Mouse (Mus musculus) Patski (cell line): ENCODE results near the gene P2ry6. TPM values are rescaled to one million over a fixed set of nuclear protein-coding genes. Genes with fewer than 3 reads are reported as not detected.

Source experiments
- ATAC-seq: fragments of 100-300 bp; one replicate; pipeline ENCODE4 v1.8.0; 2021
- CTCF ChIA-PET: fragments of 350-600 bp; sonication (Branson Sonifier 250); formaldehyde crosslinking; loops from one replicate; lab custom pipeline; 2022; ENCODE audit warnings: inconsistent platforms; lab: Charles Lee
- POLR2A ChIA-PET: fragments of 350-600 bp; sonication (Branson Sonifier 250); formaldehyde crosslinking; loops from one replicate; lab custom pipeline; 2022; ENCODE audit warnings: antibody characterized with exemption, inconsistent platforms; lab: Charles Lee
- DNase-seq: peaks from one replicate; pipeline ENCODE4 v3.0.0-alpha.2; 2011; ENCODE audit warnings: low read depth, low spot score
- H3K27me3 ChIP-seq: fragments of 371-371 bp; one replicate; pipeline ENCODE4 v1.5.1; 2021
- CTCF ChIP-seq: fragments of 100-300 bp; IDR thresholded peaks from one replicate; pipeline ENCODE4 v1.5.1; 2021
- in situ Hi-C: fragments of 300-500 bp; cut with MboI; formaldehyde crosslinking; loops from 3 replicates; pipeline ENCODE4 v1.11.1; 2018; ENCODE audit warnings: low pct_unique_long_range_greater_than_20kb, mixed read lengths
- polyA plus RNA-seq: library from polyadenylated mRNA; unstranded; gene quantifications from one replicate; pipeline ENCODE4 v1.2.3, GENCODE M21; 2021

P2ry6 gene
- polyA plus RNA-seq, 1 experiment from 2014 or later, result 0.22 TPM

GRCm38 (mm10) chr7:100990636-100991311 lies 16.3 kb upstream of the P2ry6 start:
- no peaks in the 10 kb centered on the region for H3K27me3 ChIP-seq
- no peak for DNase-seq
- ChIA-PET POLR2A (interaction anchor here (0.7 kb wide), 1 partner anchor 53 kb away, joined by 3 read pairs; no protein-coding TSS in a partner anchor), CTCF (interaction anchor here (3.4 to 7.6 kb wide), 2 partner anchors 15 to 61 kb away, joined by 10 to 118 read pairs; no protein-coding TSS in a partner anchor)
- peak; percentile 64 for ATAC-seq
- no peak for TF ChIP-seq CTCF
- in situ Hi-C loops, result no loop called here

DNA sequence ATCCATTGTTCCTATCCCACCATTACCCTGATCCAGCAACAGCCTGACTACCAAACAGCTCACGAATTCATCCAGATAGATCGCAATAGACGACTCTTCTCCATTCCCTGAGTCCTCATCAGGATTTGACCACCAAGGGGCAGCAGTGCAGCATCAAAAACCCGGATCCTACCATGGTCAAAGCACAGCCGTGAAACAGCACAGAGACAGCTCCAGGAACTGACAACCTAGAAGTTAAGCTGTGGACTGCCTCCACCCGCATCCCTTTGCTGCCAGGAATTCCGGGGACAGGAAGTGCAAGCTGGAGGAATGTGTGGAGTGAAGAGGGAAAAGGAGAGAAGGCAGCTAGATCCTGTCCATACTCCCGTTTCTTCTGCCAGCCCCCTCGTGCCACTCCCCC lies 13.6 kb upstream of the P2ry6 start:
- no peak for DNase-seq
- peak; percentile 83 for TF ChIP-seq CTCF
- ChIA-PET CTCF (interaction anchor here (0.6 to 7.6 kb wide), 21 partner anchors 9 to 301 kb away, joined by 3 to 118 read pairs (median 4); no protein-coding TSS in a partner anchor), POLR2A (interaction anchor here (1.3 kb wide), 2 partner anchors 45 to 64 kb away, joined by 3 to 4 read pairs; no protein-coding TSS in a partner anchor)
- no peaks in the 10 kb centered on the region for H3K27me3 ChIP-seq
- ATAC-seq, result peak; percentile 40
- in situ Hi-C loops, result loop anchor here (5.0 kb wide), 2 partner anchors 41 to 59 kb away; no protein-coding TSS in a partner anchor

DNA sequence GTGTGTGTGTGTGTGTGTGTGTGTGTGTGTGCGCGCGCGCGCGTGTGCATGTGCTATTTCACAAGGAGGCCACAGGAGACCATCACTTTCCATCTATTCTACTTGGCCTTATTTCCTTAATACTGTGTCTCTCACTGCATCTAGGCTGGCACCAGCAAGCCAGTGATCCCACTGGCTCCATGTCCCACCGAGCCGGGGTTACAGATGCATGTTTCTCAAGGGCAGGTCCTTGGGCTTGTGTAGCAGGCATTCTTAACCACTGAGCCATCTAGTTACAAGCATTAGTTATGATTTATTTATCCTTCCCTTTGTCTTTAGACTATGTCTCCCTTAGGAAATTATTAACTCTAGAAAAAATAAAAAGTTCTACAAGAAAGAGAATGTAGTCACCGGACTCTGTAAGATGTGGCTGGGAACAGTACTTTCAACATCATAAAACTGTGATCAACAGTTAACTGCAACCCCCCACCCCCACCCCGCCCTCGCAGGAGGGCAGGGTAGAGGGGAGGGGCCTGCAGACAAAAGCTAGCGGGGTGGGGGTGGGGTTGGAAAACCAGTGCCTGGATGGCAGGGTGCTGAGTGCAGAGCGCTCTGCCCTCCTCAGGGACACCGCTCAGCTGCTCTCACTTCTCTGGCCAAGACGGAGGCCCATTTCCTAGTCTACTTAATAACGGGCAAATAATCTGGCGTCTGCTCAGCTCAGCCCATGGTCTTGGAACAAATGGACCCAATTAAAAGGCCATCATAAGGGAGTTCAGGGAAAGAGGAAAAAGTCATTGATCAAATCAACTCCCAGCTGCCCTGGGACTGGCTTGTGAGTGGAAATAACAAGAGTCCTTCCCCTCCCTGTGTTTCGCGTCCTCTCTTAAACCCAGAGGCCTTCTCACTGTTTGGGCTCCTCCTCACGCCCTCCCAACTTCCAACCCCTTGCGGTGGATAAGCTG lies 10.3 kb upstream of the P2ry6 start:
- ChIA-PET POLR2A (interaction anchor here (0.7 to 0.9 kb wide), 2 partner anchors 67 to 116 kb away, joined by 3 to 5 read pairs; no protein-coding TSS in a partner anchor), CTCF (interaction anchor here (0.9 to 1.5 kb wide), 6 partner anchors 16 to 67 kb away, joined by 3 to 5 read pairs (median 4); no protein-coding TSS in a partner anchor)
- in situ Hi-C loops, result loop anchor here (5.0 kb wide), 2 partner anchors 37 to 63 kb away; no protein-coding TSS in a partner anchor
- no peaks in the 10 kb centered on the region for H3K27me3 ChIP-seq
- DNase-seq (no peak), ATAC-seq (peak; percentile 78)
- no peak for TF ChIP-seq CTCF

GRCm38 (mm10) chr7:100979175-100979574 lies 4.7 kb upstream of the P2ry6 start:
- no peaks in the 10 kb centered on the region for H3K27me3 ChIP-seq
- peak; percentile 21 for ATAC-seq
- in situ Hi-C loops, result no loop called here
- ChIA-PET CTCF (interaction anchor here (0.7 to 1.6 kb wide), 5 partner anchors 10 to 54 kb away, joined by 3 to 6 read pairs (median 3); no protein-coding TSS in a partner anchor), POLR2A (interaction anchor here (0.5 kb wide), 1 partner anchor 324 kb away, joined by 3 read pairs; no protein-coding TSS in a partner anchor)
- DNase-seq, result peak; percentile 35
- TF ChIP-seq CTCF, result no peak

DNA sequence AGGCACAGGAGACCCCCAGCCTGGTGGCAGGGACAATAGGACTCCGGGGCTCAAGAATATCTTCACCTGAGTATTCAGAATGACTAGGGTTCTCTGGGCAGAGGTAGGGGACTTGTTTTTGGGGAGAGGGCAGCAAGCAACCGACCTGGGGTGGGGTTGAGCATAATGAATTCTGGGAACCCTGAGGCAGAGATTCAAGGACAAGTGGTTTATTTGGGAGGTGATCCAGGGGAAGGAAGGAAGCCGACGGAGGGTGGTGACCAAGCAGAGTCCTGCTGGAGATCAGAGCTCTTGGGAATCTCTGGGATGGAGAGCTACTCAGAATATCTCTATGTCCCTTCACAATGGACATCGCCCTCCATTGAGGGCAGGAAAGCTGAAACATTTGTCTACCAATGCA lies 3.7 kb upstream of the P2ry6 start:
- ATAC-seq (no peak), DNase-seq (no peak)
- no peaks in the 10 kb centered on the region for H3K27me3 ChIP-seq
- ChIA-PET POLR2A (no interaction called here), CTCF (interaction anchor here (0.7 to 1.2 kb wide), 4 partner anchors 9 to 53 kb away, joined by 3 read pairs; no protein-coding TSS in a partner anchor)
- in situ Hi-C loops, result no loop called here
- TF ChIP-seq CTCF, result no peak

DNA sequence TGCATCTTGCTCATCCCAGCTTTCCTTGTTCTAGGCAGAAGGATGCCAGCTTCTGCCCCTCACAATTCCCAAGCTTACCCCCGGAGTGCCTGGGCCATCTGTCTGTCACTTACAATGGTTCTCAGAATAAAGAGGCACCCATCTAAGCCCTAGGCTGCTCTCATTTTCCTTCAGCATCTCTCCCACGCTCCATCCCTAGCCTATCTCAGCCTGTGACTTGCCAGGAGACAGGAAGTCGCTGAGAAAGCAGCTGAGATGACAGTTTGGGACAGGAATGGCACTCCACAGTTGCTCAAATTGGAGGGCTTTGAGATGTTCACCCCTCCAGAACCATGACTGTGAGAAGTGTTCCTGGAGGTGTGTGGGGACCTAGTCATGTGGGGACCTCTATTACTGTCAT lies 1.6 kb downstream of the P2ry6 start:
- ChIA-PET CTCF (interaction anchor here (1.6 kb wide), 1 partner anchor 15 kb away, joined by 3 read pairs; no protein-coding TSS in a partner anchor), POLR2A (interaction anchor here (1.0 kb wide), 1 partner anchor 23 kb away, joined by 3 read pairs; no protein-coding TSS in a partner anchor)
- H3K27me3 ChIP-seq, result no peaks in the 10 kb centered on the region
- DNase-seq, result no peak
- no peak for TF ChIP-seq CTCF
- in situ Hi-C loops, result no loop called here
- no peak for ATAC-seq

DNA sequence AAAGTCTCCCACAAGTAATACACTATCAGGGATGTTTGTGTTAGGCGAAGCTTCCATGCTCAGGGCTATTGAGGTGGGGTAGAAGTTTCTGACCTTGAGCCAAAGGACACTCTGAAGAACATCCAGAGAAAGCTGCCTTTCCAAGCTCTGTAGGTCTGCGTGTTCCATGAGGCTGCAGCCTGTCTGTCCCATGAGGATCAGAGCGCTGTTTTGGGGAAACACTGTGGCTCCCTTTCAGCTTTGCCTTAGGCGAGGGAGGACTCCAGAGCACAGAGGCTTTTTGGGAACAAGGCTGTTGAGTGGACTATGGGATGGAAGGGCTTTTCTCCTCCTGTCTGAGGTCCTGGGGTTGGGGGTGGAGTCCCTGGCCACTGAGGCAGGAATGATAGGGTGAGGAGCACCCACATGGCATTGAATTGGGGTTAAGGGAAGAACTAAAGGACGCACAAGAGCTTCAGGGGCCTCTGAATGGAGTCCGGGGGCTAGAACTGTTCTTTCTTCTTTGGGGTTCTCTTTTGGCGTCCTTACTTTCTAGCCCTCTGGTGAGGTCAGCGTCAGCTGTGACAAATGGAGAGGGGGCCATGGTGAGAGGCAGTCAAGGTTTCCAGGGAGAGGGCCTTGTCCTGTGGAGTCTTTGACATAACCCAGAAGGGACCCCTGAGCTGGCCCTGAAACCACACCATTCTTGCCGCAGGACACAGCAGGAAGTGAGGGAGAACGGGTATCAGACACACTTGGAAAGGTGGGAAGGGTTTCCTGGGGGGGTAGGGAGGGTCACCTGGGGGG lies 5.4 kb downstream of the P2ry6 start:
- in situ Hi-C loops, result no loop called here
- ATAC-seq (no peak), DNase-seq (no peak)
- POLR2A ChIA-PET, result no interaction called here
- no peak for TF ChIP-seq CTCF
- CTCF ChIA-PET, result interaction anchor here (0.7 to 2.6 kb wide), 5 partner anchors 10 to 32 kb away, joined by 3 to 8 read pairs (median 4); no protein-coding TSS in a partner anchor
- H3K27me3 ChIP-seq, result no peaks in the 10 kb centered on the region

GRCm38 (mm10) chr7:100968376-100968775 lies 6.1 kb downstream of the P2ry6 start:
- CTCF ChIA-PET, result interaction anchor here (0.7 to 2.6 kb wide), 5 partner anchors 10 to 33 kb away, joined by 3 to 8 read pairs (median 4); no protein-coding TSS in a partner anchor
- H3K27me3 ChIP-seq, result no peaks in the 10 kb centered on the region
- POLR2A ChIA-PET, result no interaction called here
- TF ChIP-seq CTCF, result no peak
- in situ Hi-C loops, result no loop called here
- no peak for ATAC-seq
- DNase-seq, result no peak

DNA sequence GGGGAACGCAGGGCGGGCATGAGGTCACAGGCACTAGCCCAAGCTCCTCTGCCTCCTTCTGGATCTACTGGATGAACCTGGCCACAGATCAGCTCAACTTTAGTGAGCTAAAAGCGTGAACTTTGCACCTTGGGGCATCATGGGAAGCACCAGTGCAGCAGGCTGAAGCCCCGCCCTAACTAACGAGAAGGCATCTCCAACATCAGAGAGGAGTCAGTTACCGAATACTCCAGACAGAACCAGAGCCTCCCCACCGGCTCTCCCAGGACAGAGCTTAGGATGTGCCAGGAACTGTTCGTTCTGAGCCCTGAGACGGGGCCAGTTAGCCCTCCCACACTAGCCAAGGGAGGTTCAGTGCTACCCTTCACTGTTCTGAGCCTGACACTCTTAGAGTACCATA lies 6.6 kb downstream of the P2ry6 start:
- ChIA-PET POLR2A (no interaction called here), CTCF (interaction anchor here (1.5 to 2.6 kb wide), 4 partner anchors 10 to 23 kb away, joined by 4 to 8 read pairs (median 6); no protein-coding TSS in a partner anchor)
- no peak for TF ChIP-seq CTCF
- in situ Hi-C loops, result no loop called here
- ATAC-seq, result no peak
- no peak for DNase-seq
- no peaks in the 10 kb centered on the region for H3K27me3 ChIP-seq
